Mouse (Mus musculus): ENCODE measurements around the gene Cela2a. TPM values are rescaled to one million over a fixed set of nuclear protein-coding genes. Genes with fewer than 3 reads are reported as not detected.
"Not testable (repeated sequence)": the region's sequence is repeated elsewhere in the genome, so short reads cannot be mapped to it uniquely, and the experiment has no call there.

The Cela2a gene
- polyA plus RNA-seq, 1 experiment from 2014 or later, result 455 TPM

DNA sequence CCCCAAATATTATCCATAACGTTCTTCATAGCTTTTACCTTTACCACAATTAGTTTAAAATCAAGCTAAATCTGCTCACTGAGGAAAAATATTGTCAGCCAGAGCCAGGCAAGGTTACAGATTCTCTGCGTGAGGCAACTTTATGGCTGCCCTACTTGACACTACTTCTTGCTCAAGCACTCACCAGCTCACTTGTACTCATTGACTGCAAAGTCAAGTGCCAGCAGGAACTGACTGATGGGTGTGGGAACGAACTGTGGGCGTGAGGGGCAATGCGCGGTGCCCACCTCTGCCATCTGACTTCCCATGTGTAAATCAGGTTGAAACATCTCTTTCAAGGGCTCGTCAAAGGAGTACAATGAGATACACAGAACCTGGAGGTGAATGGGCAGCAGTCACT, 38.5 kb downstream of the Cela2a start:
- Histone ChIP-seq H3K36me3 (ENCODE audit: control insufficient read depth, insufficient read depth, low read length) (0 out of 2 replicates have a peak, but pooled peaks cover 3% of the 10 kb centered on the region), H3K4me3 (ENCODE audit: low read length) (no peak overlapping the region), H3K9ac (ENCODE audit: low read depth, low read length) (no peak overlapping the region), H3K27me3 (replicated peaks; ENCODE audit: control insufficient read depth, insufficient read depth, low read length) (no peaks in the 10 kb centered on the region), H3K9me3 (ENCODE audit: control insufficient read depth, low read length) (no peaks in the 10 kb centered on the region), H3K4me2 (ENCODE audit: low read depth, low read length) (no peak overlapping the region), H3K27ac (ENCODE audit: low read length) (no peak overlapping the region), H3K4me1 (ENCODE audit: control insufficient read depth, insufficient read depth, low read length) (peaks cover 12% of the 10 kb centered on the region; the same call in 1 of the 2 replicates)
- 91% methylated on average over 7 of the region's 7 CpGs for WGBS
- ATAC-seq, result no peak

DNA sequence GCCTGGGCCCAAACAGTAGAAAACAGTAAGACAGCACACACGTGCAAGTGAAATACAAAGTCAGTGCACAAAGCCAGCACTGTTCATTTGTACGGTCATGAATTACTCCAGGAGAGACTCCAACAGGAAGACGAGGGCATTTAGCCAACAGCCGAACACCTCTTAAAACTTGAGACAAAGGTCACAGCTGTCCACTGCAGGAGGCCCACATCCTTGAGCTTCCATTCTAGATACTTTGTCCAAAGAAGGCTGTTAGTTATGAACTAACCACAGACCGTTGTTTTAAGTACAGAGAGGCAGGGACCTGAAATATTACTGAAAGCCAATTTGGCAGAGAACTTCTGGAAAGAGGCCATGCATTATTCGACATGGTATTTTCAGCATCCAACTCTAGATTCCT, 38.9 kb downstream of the Cela2a start:
- no peaks in the 10 kb centered on the region for H3K9me3 ChIP-seq (ENCODE audit: control insufficient read depth, low read length)
- H3K4me2 ChIP-seq (ENCODE audit: low read depth, low read length), result no peak overlapping the region
- 0 out of 2 replicates have a peak, but pooled peaks cover 3% of the 10 kb centered on the region for H3K36me3 ChIP-seq (ENCODE audit: control insufficient read depth, insufficient read depth, low read length)
- no peak overlapping the region for H3K9ac ChIP-seq (ENCODE audit: low read depth, low read length)
- no peak overlapping the region for H3K27ac ChIP-seq (ENCODE audit: low read length)
- ATAC-seq, result no peak
- WGBS, result 64% methylated on average over 6 of the region's 6 CpGs
- no peaks in the 10 kb centered on the region for H3K27me3 ChIP-seq (replicated peaks; ENCODE audit: control insufficient read depth, insufficient read depth, low read length)
- no peak overlapping the region for H3K4me3 ChIP-seq (ENCODE audit: low read length)
- H3K4me1 ChIP-seq (ENCODE audit: control insufficient read depth, insufficient read depth, low read length), result peaks cover 12% of the 10 kb centered on the region; the same call in 1 of the 2 replicates

DNA sequence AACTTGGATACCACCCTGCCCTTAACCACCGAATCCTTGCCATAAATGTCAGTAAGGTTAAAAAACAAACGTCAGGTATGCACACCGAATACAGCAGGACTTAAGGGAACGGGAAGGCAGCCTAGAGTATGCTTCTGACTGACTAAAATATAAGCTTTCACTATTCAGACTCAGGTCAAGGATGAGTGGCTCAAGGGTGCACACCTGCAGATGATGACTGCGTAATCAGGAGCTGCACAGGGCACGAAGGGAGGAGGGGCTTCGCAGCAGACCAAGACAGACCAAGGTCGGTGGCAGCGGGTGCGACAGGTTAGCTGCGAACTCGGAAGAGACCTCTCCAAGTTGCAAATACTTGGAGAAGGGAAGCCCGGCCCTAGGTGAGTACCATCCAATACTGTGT, 39.8 kb downstream of the Cela2a start:
- 0 out of 2 replicates have a peak, but pooled peaks cover 11% of the 10 kb centered on the region for H3K36me3 ChIP-seq (ENCODE audit: control insufficient read depth, insufficient read depth, low read length)
- no peak for ATAC-seq
- no peak overlapping the region for H3K4me3 ChIP-seq (ENCODE audit: low read length)
- no peak overlapping the region for H3K27ac ChIP-seq (ENCODE audit: low read length)
- no peaks in the 10 kb centered on the region for H3K27me3 ChIP-seq (replicated peaks; ENCODE audit: control insufficient read depth, insufficient read depth, low read length)
- H3K4me1 ChIP-seq (ENCODE audit: control insufficient read depth, insufficient read depth, low read length), result peaks cover 9% of the 10 kb centered on the region; the same call in 1 of the 2 replicates
- no peak overlapping the region for H3K4me2 ChIP-seq (ENCODE audit: low read depth, low read length)
- 89% methylated on average over 13 of the region's 13 CpGs for WGBS
- H3K9me3 ChIP-seq (ENCODE audit: control insufficient read depth, low read length), result no peaks in the 10 kb centered on the region
- H3K9ac ChIP-seq (ENCODE audit: low read depth, low read length), result no peak overlapping the region

DNA sequence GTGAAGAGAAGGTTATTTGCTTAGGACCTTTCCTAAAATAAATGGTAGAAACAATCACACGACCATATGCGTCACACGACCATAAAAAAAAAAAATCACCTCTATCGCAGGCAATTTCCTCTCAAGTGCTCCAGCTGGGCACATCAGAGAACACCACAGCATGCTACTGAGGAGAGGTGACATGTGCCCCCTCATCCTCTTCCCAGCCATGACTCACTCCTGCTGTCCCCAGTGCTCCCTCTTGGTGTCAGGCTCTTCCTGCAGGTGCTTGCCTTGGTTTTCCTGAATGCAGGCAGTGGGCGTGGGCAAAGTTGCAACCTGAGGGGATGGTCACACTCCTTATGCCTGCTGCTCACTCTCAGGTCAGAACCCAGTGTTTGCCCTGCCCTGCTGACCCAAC, 41.1 kb downstream of the Cela2a start:
- Histone ChIP-seq H3K4me2 (ENCODE audit: low read depth, low read length) (no peak overlapping the region), H3K9ac (ENCODE audit: low read depth, low read length) (no peak overlapping the region), H3K4me1 (ENCODE audit: control insufficient read depth, insufficient read depth, low read length) (peaks cover 4% of the 10 kb centered on the region; the same call in 1 of the 2 replicates), H3K27me3 (replicated peaks; ENCODE audit: control insufficient read depth, insufficient read depth, low read length) (no peaks in the 10 kb centered on the region), H3K36me3 (ENCODE audit: control insufficient read depth, insufficient read depth, low read length) (0 out of 2 replicates have a peak, but pooled peaks cover 15% of the 10 kb centered on the region), H3K4me3 (ENCODE audit: low read length) (no peak overlapping the region), H3K9me3 (ENCODE audit: control insufficient read depth, low read length) (no peaks in the 10 kb centered on the region), H3K27ac (ENCODE audit: low read length) (no peak overlapping the region)
- no peak for ATAC-seq
- WGBS, result 76% methylated on average over 5 of the region's 5 CpGs

DNA sequence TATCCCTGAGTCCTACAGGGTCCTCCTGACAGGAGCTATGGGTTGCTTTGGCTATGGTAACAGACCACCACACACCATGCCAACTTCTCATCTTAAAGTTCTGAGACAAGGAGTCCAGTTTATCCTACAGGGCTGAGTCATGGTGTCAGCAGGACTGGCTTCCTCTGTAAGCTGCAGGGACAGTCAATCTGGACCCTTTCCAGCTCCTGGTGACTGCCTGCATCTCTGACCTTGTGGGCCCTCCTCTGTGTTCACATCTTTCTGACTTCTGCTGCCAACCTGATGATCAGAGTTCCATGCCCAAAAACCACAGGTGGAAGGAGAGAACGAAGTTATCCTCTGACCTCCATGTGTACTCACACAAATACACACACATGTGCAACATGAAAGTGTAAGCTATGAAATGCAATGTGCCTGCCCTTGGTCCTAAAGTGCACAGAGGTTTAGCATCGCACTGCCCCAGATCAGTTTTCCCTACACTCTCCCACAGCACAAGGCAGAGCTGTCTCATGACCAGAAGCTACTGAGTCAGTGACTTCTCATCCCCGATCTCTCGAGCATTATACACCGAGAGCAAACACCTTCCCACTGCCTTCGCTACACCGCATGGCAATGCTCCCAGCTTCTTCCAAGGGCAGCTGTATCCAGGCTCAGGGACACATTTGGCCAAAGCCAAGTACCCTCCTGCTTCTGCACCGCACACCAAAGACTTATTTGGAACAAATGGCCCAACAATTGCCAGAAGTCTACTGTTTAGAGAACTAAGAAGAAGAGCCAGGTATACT, 44.6 kb downstream of the Cela2a start:
- no peak for ATAC-seq
- 95% methylated on average over 8 of the region's 8 CpGs for WGBS
- H3K9me3 ChIP-seq (ENCODE audit: control insufficient read depth, low read length), result no peaks in the 10 kb centered on the region
- H3K4me1 ChIP-seq (ENCODE audit: control insufficient read depth, insufficient read depth, low read length), result no peaks in the 10 kb centered on the region
- no peak overlapping the region for H3K27ac ChIP-seq (ENCODE audit: low read length)
- H3K36me3 ChIP-seq (ENCODE audit: control insufficient read depth, insufficient read depth, low read length), result peaks cover 23% of the 10 kb centered on the region; the same call in 1 of the 2 replicates
- no peaks in the 10 kb centered on the region for H3K27me3 ChIP-seq (replicated peaks; ENCODE audit: control insufficient read depth, insufficient read depth, low read length)
- no peak overlapping the region for H3K4me2 ChIP-seq (ENCODE audit: low read depth, low read length)
- H3K4me3 ChIP-seq (ENCODE audit: low read length), result no peak overlapping the region
- H3K9ac ChIP-seq (ENCODE audit: low read depth, low read length), result no peak overlapping the region

DNA sequence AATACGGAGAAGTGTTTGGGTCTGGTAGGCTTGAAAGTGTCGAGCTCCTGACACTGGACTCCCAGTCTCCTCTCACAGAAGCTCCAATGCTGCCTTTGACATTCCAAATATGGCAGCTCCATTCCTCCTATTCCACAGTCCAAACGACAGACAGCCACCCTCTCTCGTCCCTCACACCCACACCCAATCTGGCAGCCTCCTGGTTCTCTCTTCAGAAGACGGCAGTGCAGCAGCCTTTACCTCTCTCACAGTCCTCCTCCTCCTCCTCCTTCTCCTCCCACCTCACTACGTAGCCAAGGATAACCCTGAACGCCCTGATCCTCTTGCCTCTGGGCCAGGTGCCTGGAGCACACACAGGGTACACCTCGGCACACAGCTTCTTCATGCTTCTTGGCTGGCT, 46.1 kb downstream of the Cela2a start:
- H3K9me3 ChIP-seq (ENCODE audit: control insufficient read depth, low read length), result no peaks in the 10 kb centered on the region
- no peak for ATAC-seq
- H3K27me3 ChIP-seq (replicated peaks; ENCODE audit: control insufficient read depth, insufficient read depth, low read length), result no peaks in the 10 kb centered on the region
- WGBS, result 91% methylated on average over 8 of the region's 8 CpGs
- no peak overlapping the region for H3K4me3 ChIP-seq (ENCODE audit: low read length)
- no peaks in the 10 kb centered on the region for H3K4me1 ChIP-seq (ENCODE audit: control insufficient read depth, insufficient read depth, low read length)
- no peak overlapping the region for H3K9ac ChIP-seq (ENCODE audit: low read depth, low read length)
- no peak overlapping the region for H3K27ac ChIP-seq (ENCODE audit: low read length)
- H3K36me3 ChIP-seq (ENCODE audit: control insufficient read depth, insufficient read depth, low read length), result peaks cover 23% of the 10 kb centered on the region; the same call in 1 of the 2 replicates
- no peak overlapping the region for H3K4me2 ChIP-seq (ENCODE audit: low read depth, low read length)

DNA sequence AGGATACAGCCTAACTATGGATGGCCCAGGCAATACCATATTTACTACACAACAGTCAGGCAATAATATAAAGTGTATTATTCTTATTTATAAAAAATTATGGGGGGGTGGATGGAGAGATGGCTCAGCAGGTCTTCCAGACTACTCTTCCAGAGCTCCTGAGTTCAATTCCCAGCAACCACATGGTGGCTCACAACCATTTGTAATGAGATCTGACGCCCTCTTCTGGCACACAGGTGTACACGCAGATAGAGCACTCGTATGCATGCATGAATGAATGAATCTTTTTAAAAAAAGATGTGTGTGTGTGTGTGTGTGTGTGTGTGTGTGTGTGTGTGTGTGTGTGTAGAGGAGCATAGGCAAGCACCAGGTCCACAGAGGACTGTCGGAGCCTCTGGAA, 52.9 kb downstream of the Cela2a start:
- H3K4me3 ChIP-seq (ENCODE audit: low read length); H3K27ac ChIP-seq (ENCODE audit: low read length); H3K27me3 ChIP-seq (replicated peaks; ENCODE audit: control insufficient read depth, insufficient read depth, low read length); H3K4me2 ChIP-seq (ENCODE audit: low read depth, low read length); H3K9me3 ChIP-seq (ENCODE audit: control insufficient read depth, low read length); ATAC-seq; H3K9ac ChIP-seq (ENCODE audit: low read depth, low read length); H3K4me1 ChIP-seq (ENCODE audit: control insufficient read depth, insufficient read depth, low read length): not testable (repeated sequence)
- 84% methylated on average over 4 of the region's 4 CpGs for WGBS
- peaks cover 12% of the 10 kb centered on the region for H3K36me3 ChIP-seq (ENCODE audit: control insufficient read depth, insufficient read depth, low read length)

DNA sequence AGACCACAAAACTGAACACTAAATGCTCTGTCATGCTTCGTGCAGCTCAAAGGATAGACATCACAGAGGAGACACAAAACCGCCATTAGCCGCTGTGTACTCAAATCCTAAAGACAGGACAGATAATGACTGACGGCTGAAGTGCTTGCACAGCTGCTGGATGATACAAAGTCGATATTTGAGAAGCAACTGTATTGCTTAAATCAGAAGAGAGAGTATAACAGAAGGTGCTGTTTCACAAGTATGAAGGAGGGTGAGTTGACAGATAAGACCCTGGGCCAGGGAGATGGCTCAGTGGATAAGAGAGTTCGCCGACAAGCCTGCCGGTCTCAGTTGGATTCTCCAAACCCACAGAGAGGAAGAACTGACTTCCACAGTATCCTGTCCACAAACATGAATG, 54.1 kb downstream of the Cela2a start:
- no peak for ATAC-seq
- Histone ChIP-seq H3K9ac (ENCODE audit: low read depth, low read length) (no peak overlapping the region), H3K4me3 (ENCODE audit: low read length) (no peak overlapping the region), H3K4me2 (ENCODE audit: low read depth, low read length) (no peak overlapping the region), H3K4me1 (ENCODE audit: control insufficient read depth, insufficient read depth, low read length) (peaks cover 12% of the 10 kb centered on the region), H3K27ac (ENCODE audit: low read length) (no peak overlapping the region), H3K27me3 (replicated peaks; ENCODE audit: control insufficient read depth, insufficient read depth, low read length) (no peaks in the 10 kb centered on the region), H3K9me3 (ENCODE audit: control insufficient read depth, low read length) (no peaks in the 10 kb centered on the region), H3K36me3 (ENCODE audit: control insufficient read depth, insufficient read depth, low read length) (peaks cover 16% of the 10 kb centered on the region)
- WGBS, result 90% methylated on average over 8 of the region's 8 CpGs

DNA sequence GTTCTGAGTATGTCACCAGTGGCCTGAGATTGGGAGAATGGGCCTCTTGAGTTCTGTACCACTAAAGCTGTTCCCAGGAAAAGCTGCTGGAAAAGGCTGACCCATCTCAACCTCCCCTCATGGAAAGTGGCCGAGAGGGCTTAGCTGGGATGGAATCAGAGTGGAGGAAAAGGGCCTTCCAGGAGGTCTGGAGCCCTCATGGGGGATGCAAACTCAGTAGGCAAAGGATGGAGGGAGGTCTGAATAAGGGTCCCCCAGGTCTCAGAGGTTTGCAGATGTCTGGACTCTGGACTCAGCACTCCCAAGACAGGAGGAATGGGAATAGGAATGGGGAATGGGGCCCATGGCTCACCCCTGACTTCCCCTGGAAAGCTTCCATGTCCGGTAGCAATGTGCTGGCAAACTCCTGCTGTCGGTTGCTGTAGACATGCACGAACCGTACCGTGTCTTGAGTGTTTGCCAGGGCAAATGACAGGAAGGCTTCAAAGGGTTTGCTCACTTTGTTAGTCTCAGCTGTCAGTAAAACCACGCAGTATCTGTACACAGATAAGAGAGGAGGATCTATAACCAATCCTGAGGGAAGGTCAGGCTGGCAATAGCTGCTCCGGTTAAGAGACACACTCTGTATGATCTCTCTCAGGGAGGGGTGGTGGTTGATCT, 56.3 kb downstream of the Cela2a start:
- 78% methylated on average over 8 of the region's 8 CpGs for WGBS
- H3K9me3 ChIP-seq (ENCODE audit: control insufficient read depth, low read length), result no peaks in the 10 kb centered on the region
- H3K4me3 ChIP-seq (ENCODE audit: low read length), result no peak overlapping the region
- H3K27ac ChIP-seq (ENCODE audit: low read length), result no peak overlapping the region
- ATAC-seq, result no peak
- peaks cover 15% of the 10 kb centered on the region for H3K36me3 ChIP-seq (ENCODE audit: control insufficient read depth, insufficient read depth, low read length)
- H3K9ac ChIP-seq (ENCODE audit: low read depth, low read length), result no peak overlapping the region
- H3K4me2 ChIP-seq (ENCODE audit: low read depth, low read length), result no peak overlapping the region
- H3K4me1 ChIP-seq (ENCODE audit: control insufficient read depth, insufficient read depth, low read length), result peaks cover 17% of the 10 kb centered on the region
- no peaks in the 10 kb centered on the region for H3K27me3 ChIP-seq (replicated peaks; ENCODE audit: control insufficient read depth, insufficient read depth, low read length)
